Mouse (Mus musculus): Measurements from ENCODE around the gene Polr3e.
"Not testable (repeated sequence)": the region's sequence is repeated elsewhere in the genome, so short reads cannot be mapped to it uniquely, and the experiment has no call there.

Gene Polr3e

GRCm38 (mm10) chr7:120911268-120911667, 6.3 kb upstream of the Polr3e start:
- not testable (repeated sequence) for DNase-seq

GRCm38 (mm10) chr7:120913332-120913731, 4.2 kb upstream of the Polr3e start:
- no peak for DNase-seq

DNA sequence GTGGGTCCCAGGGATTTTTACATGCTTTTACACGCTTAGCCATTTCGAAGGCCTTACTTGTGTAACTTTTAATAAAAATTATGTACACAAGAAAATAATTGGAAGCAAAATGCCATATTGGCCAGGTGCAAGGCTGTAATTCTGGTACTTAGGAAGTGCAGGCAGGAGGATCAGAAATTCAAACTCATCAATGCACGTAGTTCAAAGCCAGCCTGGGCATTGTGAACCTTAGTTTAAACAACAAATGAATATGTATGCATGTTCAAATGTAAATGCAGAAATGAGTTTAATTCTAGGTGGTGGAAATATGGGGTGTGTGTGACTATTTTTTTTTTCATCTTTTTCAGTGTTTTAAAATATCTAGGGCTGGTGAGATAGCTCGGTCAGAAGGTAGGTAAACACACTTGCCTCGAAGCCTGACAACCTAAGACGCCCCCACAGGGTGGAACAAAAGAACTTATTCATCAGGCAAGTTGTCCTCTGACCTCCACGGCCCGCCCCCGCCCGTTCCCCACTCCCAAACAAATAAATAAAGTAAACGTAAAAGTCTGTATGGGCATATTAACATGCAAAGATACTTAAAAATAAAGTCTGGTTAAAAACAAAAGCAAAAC, 1.2 kb upstream of the Polr3e start:
- DNase-seq, result no peak

DNA sequence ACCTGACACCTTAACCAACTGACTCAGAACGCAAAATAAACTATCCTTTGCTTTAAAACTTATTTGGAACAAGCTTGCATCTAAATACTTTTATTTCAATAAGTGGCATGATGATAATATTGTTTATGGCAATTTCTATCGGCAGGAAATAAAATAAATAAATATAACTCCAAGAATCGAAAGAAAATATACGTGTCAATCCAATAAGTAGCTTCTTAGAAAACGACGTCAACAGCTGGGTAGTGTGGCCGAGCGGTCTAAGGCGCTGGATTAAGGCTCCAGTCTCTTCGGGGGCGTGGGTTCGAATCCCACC, 309 bp upstream of the Polr3e start:
- no peak for DNase-seq

- DNase-seq, result peak; percentile 51 to 66
Measured at GRCm38 (mm10) chr7:120918526-120918962, 1.0 kb downstream of the Polr3e start.

DNA sequence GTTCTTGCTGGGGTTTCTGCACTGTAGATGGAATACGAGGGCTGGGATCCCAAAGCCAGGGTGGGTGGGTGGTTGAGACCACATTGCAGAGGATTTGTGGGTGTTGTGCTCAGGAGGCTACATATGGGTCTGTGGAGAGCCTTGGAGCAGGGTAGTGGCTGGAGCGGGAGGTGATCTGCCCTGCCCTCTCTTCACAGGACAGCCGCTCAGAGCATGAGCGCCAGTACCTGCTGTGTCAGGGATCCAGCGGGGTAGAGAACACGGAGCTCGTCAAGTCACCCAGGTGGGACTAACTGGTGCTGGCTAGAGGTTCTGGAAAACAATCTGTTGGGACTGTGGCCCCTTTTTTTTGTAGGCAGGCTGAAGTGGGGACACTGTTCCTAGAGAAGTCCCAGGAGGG, 15.6 kb downstream of the Polr3e start:
- DNase-seq, result no peak

GRCm38 (mm10) chr7:120933680-120934195, 16.2 kb downstream of the Polr3e start:
- DNase-seq, result no peak

GRCm38 (mm10) chr7:120934716-120935115, 17.2 kb downstream of the Polr3e start:
- DNase-seq, result peak; percentile 33 to 57

- no peak for DNase-seq
Measured at GRCm38 (mm10) chr7:120936522-120936921, 19.0 kb downstream of the Polr3e start.

DNA sequence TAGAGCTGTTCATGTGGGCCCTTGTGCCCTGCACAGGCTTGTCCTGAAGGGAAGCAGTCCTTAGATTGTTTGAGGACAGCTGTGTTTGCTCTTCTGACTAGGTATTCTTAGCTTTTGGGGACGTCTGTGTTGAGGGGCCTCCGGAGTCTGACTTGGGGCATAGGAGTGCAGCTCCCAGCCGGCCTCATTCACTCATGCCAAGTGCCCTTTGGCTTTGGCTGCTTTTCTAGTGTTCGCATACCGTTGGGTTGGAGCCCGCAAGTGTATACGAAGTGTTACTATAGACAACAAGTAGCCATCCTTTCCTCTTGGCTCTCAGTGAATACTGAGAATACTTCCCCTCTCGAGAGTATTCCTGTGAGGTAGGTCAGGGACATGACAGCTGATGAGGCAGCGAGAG, 20.7 kb downstream of the Polr3e start:
- no peak for DNase-seq

GRCm38 (mm10) chr7:120940343-120940742, 22.8 kb downstream of the Polr3e start:
- peak in 1 of 2 experiments; percentile 28 for DNase-seq

DNA sequence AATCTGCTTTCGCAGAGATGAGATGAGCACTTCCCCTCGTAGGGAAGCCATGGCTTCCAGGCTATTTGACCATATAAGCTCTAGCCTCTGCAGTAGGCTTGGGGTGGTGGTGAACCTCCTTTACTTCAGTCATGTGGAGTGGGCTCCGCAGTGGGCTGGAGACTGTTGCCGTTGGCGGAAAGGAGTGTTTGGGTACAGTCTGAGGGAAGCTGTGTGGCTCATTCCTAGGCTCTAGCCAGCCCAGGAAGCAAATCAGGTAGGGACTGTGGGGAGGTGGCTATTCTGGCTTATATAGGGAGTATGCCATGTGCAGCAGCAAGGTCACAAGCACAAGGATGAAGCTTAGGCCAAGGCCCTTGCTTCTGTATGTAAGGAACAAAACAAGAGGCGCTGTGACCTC, 23.7 kb downstream of the Polr3e start:
- DNase-seq, result no peak

- no peak for DNase-seq
Measured at GRCm38 (mm10) chr7:120942506-120942905, 25.0 kb downstream of the Polr3e start.

DNA sequence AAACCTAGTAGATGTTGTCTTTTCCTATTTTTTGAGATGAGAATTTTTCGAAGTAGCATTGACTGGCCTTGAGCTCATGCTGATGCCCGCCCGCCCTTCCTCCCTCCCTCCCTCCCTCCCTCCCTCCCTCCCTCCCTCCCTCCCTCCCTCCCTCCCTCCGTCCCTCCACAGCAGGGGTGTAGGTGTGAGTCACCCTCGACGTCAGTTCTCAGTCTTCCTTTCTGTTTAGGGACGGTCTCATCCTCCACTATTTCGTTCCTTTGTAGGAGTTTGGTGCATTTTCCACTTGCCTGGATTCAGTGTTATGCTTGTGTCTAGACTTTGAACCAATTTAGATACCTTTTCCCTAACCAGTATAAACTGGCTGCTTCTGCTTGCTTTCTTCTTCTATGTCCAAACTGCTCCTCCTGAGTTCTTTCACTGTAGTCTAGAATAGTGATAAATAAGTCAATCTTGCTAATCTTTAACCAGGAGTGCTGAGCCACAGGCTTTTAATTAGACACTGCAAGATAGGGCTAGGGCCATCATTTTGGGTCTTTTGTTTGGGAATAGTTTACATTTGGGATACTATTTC, 26.5 kb downstream of the Polr3e start:
- no peak for DNase-seq

GRCm38 (mm10) chr7:120953591-120953990, 36.0 kb downstream of the Polr3e start:
- not testable (repeated sequence) for DNase-seq

GRCm38 (mm10) chr7:120960116-120960515, 42.6 kb downstream of the Polr3e start:
- DNase-seq, result no peak

DNA sequence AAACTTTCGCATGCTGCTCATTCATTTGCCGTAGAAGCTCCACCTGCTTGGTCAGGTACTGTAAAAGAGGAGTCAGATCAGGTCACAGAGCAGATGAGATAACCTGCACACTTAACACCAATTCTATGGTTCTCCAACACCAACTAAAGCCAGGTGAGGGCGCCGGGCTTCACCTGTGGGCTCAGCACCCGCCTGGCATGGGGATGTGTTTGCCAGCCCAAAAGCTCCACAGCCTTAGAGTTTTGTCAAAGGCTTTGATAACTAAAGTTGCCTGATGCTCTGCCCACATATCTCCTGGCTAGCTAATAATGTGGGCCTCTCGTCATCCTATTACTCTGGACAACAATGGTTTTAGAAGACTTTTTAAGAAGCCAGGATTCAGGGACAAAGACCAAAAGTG, 43.1 kb downstream of the Polr3e start:
- peak in 1 of 2 experiments; percentile 18 for DNase-seq

DNA sequence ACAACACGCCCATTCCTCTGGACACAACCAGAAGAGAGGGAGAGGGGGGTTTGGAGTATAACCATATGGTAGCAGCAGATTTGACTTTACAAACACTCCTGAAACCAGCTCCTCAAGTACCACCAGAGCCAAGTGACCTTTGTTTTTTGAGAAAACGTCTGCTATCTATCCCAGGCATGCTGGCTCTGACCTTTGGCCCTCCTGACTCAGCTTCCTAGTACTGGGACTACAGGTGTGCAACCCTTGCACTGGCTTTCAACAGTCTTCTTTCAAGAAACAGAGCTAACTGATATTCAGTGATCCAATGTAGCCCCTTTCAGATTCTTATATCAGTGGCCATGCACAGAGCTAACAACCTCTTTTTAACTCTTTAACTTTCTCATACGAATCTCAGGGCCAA, 44.3 kb downstream of the Polr3e start:
- DNase-seq, result no peak

GRCm38 (mm10) chr7:120963126-120963525, 45.6 kb downstream of the Polr3e start:
- no peak for DNase-seq

DNA sequence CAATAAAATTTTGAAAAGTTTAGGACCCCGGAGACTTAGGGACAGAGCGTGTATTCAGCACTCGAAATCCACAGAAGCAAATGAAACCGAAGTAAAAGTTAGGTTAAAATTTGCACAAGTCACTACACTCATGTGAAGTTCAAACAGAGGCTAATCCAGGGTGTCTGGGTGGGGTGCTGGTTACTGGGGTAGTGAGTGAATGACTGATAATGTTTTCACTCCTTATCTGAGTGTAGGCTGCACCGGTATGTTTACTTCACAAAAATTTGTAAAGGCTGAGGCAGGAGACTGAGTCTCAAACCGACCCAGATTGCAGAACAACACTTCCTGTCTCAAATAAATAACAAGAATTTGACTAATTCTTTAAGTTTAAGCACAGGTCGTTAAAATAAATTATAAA, 51.7 kb downstream of the Polr3e start:
- no peak for DNase-seq

GRCm38 (mm10) chr7:120970112-120970511, 52.6 kb downstream of the Polr3e start:
- no peak for DNase-seq

GRCm38 (mm10) chr7:120972471-120972870, 54.9 kb downstream of the Polr3e start:
- DNase-seq, result not testable (repeated sequence)

GRCm38 (mm10) chr7:120974001-120974400, 56.5 kb downstream of the Polr3e start:
- DNase-seq, result no peak

DNA sequence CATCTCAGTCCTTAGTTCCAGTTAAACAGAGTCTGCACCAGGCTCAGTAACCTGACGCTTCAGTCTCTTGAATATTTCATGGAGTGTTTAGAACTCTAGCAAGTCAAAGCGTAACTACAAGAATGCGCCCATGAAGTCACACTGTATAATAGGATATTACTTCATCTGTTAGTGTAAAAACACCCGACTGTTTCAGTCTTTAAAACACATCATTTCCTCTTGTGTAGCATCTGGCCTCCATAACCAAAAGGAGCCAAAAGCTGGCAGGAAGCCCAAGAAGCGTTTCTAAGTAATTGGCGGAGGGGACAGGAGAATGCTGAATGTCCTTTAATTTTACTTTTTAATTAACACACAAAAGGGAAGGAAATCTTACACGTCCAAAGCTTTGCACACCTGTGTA, 59.5 kb downstream of the Polr3e start:
- no peak for DNase-seq

- no peak for DNase-seq
Measured at GRCm38 (mm10) chr7:120980041-120980440, 62.5 kb downstream of the Polr3e start.

Measured in cerebellum, postnatal 25 days (tissue).